Mouse (Mus musculus): ENCODE data around the gene Fkbp4. TPM values are rescaled to one million over a fixed set of nuclear protein-coding genes. Genes with fewer than 3 reads are reported as not detected.

Gene Fkbp4
- polyA plus RNA-seq, 1 experiment from 2014 or later: 727 TPM

Other genes with a start within 250 kb of the Fkbp4 start
- gene Tead4, start 137.9 kb downstream of the Fkbp4 start, polyA plus RNA-seq (2016; fragmentation: Nextera tagmentation; extraction: Ambion mirVana): 1.7 TPM in 2 replicates
- gene Tulp3, start 82.8 kb downstream of the Fkbp4 start, polyA plus RNA-seq (2016; fragmentation: Nextera tagmentation; extraction: Ambion mirVana): 21.7 and 22.5 TPM in 2 replicates
- gene Rhno1, start 75.8 kb downstream of the Fkbp4 start, polyA plus RNA-seq (2016; fragmentation: Nextera tagmentation; extraction: Ambion mirVana): 185 and 190 TPM in 2 replicates
- 66.0 and 72.7 TPM in 2 replicates for gene Foxm1, start 75.7 kb downstream of the Fkbp4 start, polyA plus RNA-seq (2016; fragmentation: Nextera tagmentation; extraction: Ambion mirVana)
- gene Tex52, start 63.2 kb downstream of the Fkbp4 start, polyA plus RNA-seq (2016; fragmentation: Nextera tagmentation; extraction: Ambion mirVana): 0.56 and 0.66 TPM in 2 replicates
- gene Gm44596, start 63.2 kb downstream of the Fkbp4 start, polyA plus RNA-seq (2016; fragmentation: Nextera tagmentation; extraction: Ambion mirVana): not detected in 2 replicates
- gene Nrip2, start 39.4 kb downstream of the Fkbp4 start, polyA plus RNA-seq (2016; fragmentation: Nextera tagmentation; extraction: Ambion mirVana): 2.5 and 3.5 TPM in 2 replicates
- gene Itfg2, start 13.7 kb downstream of the Fkbp4 start, polyA plus RNA-seq (2016; fragmentation: Nextera tagmentation; extraction: Ambion mirVana): 41.6 and 42.8 TPM in 2 replicates
- not detected in 2 replicates for gene Pzp, start 88.0 kb upstream of the Fkbp4 start, polyA plus RNA-seq (2016; fragmentation: Nextera tagmentation; extraction: Ambion mirVana)
- not detected in 2 replicates for gene A2ml1, start 142.9 kb upstream of the Fkbp4 start, polyA plus RNA-seq (2016; fragmentation: Nextera tagmentation; extraction: Ambion mirVana)
- gene Klrb1a, start 184.9 kb upstream of the Fkbp4 start, polyA plus RNA-seq (2016; fragmentation: Nextera tagmentation; extraction: Ambion mirVana): not detected in 2 replicates
- gene Clec2h, start 223.7 kb upstream of the Fkbp4 start, polyA plus RNA-seq (2016; fragmentation: Nextera tagmentation; extraction: Ambion mirVana): not detected in 2 replicates